Mouse (Mus musculus): Measurements from ENCODE around the gene 2410015M20Rik.
"Not testable (repeated sequence)": the region's sequence is repeated elsewhere in the genome, so short reads cannot be mapped to it uniquely, and the experiment has no call there.

2410015M20Rik gene

DNA sequence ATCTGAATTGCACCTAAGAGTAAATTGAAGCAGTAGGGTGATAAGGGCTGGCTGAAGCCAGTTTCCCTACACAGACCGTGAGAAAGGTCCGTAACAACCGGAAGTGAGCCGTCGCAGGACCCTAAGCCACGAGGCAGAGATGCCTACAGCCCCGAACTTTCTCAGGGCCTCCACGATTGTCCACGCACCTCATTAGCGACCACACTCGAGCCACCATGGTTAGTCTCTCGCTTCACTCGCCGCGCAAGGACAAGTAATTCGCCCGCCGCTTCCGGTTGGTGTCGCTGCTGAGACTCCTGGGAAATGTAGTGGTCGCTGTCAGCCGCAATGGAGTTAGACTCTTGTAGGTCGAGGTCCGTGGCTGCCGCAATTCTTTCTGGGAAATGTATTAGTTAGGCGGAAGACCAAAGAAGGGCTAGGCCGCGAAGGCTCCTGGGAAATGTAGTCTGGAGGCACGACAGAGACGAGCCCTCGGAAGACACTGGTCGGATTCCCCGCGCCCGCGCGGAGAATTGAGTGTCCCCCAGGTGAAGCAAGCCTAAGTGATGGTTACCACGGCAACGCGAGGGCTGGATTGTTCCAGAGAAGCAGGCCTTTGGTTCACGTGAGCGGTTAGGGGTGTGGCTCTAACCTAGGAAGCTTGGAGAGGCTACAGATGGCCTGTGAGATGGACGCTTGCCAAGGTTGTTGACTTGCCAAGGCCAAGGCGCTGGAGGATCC lies at the start of gene 2410015M20Rik:
TSS of gene 2410015M20Rik (minus strand) at position 320 of the 720 bp plus-strand sequence.
- peak; percentile 85 for ATAC-seq (ENCODE audit: insufficient number of reproducible peaks, low FRiP score, low TSS enrichment)

DNA sequence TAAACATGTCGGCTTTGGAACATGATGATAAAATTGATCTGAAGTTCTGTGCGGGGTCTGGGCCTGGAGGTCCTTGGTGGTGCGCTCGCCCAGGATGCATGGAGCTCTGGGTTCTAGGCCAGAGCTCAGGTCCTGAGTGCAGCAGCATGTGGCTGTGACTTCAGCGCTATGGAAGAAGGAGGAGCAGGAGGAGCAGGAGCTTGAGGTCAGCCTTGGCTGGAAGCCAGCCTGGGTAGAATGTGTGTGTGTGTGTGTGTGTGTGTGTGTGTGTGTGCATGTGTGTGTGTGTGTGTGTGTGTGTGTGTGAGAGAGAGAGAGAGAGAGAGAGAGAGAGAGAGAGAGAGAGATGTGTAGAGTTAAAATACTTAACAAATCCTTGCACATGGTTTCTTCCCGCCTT lies 46.6 kb upstream of the 2410015M20Rik start:
- no peak for ATAC-seq (ENCODE audit: insufficient number of reproducible peaks, low FRiP score, low TSS enrichment)

DNA sequence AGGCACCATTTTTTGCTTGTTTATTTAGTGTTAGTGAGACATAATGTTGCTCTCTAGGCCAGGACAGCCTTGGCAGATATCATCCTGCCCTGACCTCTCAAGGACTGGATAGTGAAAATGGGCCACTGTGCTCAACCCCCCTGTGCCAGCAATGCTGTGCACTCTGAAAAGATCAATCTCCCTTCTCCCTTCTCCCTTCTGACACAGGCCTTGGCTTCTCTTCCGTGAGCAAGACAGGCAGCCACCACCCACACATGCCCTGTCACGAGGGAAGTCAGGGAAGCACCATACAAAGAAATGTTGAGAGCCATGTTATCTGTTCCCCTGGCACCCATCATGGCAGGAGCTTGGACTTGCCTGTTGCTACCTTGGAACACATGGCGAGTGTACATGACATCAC lies 45.7 kb upstream of the 2410015M20Rik start:
- no peak for ATAC-seq (ENCODE audit: insufficient number of reproducible peaks, low FRiP score, low TSS enrichment)

DNA sequence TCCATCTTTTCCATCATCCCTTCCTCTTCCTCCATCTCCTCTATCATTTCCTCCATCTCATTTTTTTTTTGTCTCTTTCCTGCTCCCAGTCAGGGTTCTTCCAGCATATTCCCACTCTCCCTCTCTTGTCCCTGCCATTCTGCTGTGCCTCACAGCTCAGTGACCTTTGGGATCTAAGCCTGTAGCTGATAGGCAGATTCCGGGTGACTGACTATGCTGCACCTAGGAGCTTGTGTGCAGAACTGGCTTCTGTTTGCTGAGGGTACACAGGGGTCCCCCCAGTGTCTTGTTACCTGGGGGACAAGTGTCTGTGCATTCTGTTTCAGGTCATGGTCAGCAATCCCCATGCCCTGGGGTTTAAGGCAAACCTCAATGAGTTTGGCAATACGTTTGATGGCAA lies 45.2 kb upstream of the 2410015M20Rik start:
- no peak for ATAC-seq (ENCODE audit: insufficient number of reproducible peaks, low FRiP score, low TSS enrichment)

DNA sequence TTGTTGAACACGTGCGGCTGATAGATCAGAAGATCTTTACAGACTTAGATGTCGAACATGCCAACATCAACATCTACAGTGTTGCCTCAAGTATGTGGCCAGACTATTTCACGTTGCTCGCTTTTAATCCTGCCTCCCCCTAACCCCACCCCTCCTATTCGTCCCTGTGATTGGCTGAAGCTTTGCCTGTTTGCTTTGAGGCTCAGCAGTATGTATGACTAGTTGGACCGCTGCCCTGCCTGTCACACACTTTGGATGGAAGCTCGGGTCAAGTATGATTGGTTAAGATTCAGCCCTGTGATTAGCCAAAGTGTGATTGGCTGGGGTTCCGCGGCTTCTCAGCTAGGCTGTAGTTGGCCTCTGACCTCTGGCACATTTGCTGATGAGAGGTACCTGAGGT lies 42.2 kb upstream of the 2410015M20Rik start:
- ATAC-seq (ENCODE audit: insufficient number of reproducible peaks, low FRiP score, low TSS enrichment), result no peak

DNA sequence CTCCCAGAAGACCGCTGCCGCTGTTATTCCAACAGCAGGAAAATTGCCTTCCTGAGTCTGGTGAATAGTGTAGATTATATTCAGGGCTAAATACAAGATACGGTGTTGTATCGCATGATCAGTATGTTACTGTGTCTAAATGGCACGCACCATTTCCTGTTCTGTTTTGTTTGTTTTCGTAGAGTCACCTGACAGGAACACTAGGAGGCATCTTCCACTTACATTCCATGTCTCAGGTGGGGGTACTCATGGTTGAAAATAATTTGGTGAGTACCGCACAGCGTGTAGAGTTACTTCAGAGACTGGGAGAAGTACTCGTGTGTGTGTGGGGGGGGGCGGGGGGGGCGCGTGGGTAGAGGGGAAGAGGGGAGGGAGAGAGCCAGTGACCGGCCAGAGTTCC lies 38.0 kb upstream of the 2410015M20Rik start:
- no peak for ATAC-seq (ENCODE audit: insufficient number of reproducible peaks, low FRiP score, low TSS enrichment)

DNA sequence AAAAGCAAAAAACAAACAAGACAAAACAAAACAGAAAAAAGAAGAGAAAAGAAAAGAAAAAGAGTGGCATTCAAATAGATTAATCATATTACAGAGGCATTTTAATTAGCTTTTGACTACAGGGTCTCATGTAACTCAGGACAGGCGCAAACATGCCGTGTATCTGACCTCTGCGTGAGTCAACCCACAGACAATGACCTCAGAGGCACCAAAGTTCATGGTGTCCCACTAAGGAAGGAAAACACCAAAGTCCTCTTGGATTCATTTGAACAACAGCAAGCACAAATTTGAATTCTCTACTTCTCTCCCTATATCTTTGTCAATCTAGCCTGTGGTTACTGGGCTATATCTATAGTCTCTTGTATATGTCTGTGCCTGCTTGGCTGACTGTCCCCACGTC lies 33.7 kb upstream of the 2410015M20Rik start:
- no peak for ATAC-seq (ENCODE audit: insufficient number of reproducible peaks, low FRiP score, low TSS enrichment)

DNA sequence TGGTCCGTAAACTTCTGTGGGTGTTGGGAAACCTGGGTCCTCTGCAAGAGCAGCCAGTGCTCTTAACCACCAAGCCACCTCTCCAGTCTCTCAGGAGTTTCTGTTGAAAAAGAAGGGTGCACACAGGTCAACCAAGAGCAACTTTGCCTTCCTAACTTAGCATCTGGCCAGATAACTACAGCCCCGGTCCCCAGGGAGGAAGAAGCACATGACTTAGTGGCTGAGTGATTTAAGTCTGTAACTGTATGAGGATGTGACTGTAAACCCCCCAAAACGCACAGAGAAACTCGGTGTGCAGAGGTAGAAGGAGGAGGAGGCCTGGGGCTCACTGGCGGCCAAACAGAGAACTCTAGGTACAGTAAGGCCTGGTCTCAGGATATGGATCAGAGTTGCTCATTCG lies 24.5 kb upstream of the 2410015M20Rik start:
- ATAC-seq (ENCODE audit: insufficient number of reproducible peaks, low FRiP score, low TSS enrichment), result no peak

DNA sequence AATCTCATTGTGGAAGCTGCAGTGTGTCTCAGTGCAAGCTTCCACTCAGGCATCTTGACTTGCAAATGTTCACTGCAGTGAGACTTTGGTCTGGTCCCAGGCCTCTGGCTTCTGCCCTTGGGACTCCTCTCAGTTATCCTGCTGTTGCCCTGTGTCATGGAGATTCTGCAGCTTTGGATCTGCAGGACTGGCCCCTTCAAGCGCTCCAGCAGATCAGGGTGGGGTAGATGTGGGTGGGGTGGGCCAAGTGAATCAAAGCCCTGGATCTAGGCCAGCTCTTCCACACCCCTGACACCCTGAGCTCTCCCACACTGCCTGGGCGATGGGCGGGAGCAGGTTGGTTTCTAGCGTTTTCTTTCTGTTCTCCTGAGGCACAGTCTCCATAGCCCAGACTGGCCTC lies 22.2 kb upstream of the 2410015M20Rik start:
- ATAC-seq (ENCODE audit: insufficient number of reproducible peaks, low FRiP score, low TSS enrichment), result no peak

DNA sequence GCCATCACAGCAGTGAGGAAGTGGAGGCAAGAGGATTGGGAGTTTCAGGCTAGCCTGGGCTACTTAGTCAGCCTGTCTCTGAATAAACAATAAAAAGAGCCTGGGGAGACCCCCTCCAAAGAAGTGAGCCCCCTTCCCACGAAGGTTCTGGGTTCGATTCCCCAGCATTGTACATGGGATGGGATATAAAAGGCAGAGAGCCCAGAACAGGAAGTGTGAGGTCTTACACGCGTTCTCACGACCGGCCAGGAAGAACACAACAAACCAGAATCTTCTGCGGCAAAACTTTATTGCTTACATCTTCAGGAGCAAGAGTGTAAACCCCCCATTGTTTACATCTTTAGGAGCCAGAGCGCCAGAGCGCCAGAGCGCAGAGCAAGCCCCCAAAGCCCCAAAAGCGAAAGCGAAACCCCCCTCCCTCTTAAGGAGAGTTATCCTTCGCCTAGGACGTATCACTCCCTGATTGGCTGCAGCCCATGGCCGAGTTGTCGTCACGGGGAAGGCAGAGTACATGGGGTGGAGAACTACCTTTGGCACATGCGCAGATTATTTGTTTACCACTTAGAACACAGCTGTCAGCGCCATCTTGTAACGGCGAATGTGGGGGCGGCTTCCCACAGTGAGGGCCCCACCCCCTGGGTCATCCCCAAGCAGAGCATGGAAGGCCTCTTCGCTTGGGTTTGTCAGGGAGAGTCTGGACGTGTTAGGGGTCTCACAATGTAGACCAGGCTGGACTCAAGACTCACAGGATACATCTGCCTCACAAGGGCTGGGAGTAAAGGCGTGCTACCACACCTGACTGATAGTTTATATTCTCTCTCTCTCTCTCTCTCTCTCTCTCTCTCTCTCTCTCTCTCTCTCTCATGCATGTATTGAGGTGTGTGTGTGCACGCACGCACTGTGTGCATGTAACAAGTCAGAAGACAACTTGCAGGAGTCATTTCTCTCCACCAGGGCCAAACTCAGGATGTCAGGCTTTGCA lies 20.5 kb upstream of the 2410015M20Rik start:
- not testable (repeated sequence) for ATAC-seq (ENCODE audit: insufficient number of reproducible peaks, low FRiP score, low TSS enrichment)

DNA sequence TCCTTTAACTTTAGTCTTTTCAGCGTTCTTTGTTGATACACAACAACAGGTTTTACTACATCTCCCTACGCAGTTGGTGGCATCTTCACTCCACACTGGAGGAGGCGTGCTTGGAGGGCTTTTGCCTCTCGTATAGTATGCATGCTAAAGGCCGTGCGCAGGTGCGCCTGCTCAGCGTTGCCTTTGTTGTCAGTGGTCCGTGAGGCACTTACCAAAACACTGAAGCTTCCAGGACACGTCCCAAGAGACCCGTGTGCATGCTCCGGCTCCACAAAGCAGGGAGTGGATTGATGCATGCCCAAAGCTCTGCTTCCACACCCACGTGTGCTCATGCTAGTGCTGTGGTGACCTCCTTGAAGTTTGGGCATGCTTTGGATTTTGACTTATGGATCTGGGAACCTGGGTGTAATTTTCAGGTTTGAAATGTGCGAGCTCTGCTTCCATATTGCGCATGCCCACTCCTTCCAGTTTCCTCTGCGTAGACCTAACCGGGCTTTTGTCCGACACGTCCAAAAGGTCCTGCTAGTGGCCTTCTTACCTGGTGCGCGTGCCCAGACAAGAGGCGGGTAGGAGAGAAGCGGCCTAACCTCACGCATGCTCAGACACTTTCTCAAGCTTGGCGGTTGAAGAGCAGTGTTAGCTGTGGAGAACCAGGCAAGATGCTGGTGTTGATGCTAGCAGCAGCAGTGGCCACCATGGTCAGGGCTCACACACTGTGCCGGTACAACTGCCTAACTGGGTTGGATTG lies 18.1 kb upstream of the 2410015M20Rik start, which contains the start of gene Catsperd:
TSS of gene Catsperd (plus strand) at position 614 of the 748 bp plus-strand sequence.
- ATAC-seq (ENCODE audit: insufficient number of reproducible peaks, low FRiP score, low TSS enrichment), result no peak

DNA sequence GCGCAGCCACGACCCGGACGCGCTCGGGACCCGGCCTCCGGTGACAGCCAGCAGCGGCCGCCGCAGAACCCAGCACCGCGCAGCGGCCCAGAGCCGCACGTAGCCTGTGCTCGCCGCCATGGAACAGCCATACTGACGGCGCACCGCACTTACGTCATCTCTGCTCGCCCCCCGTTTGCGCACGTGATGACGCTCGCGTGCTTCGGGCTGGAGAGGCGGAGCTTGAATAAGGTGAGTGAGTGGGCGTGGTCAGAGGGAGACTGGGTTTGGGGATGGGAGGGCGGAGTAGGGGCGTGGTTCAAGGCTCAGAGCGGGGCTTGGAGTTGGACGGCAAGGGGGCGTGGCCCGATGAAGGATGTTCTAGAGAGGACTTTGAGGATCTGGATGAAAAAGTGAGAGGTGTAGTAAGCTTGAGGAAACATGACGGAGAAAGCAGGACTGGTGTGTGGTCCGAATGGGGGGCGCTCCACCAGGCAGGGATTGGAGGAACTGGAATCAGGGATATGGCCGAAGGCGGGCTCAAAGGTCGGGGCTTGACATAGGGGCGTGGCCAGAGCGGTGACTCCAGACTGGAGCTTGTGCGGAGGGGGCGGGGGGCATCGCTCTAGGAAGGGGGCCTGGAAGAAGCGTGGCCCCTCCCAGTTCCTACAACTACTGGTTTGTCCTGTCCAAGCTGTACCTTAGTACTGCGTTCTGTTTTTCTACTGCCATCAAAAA lies 17.3 kb upstream of the 2410015M20Rik start, which contains the start of gene Lonp1:
TSS of gene Lonp1 (minus strand) at position 134 of the 717 bp plus-strand sequence.
- ATAC-seq (ENCODE audit: insufficient number of reproducible peaks, low FRiP score, low TSS enrichment), result peak; percentile 83

DNA sequence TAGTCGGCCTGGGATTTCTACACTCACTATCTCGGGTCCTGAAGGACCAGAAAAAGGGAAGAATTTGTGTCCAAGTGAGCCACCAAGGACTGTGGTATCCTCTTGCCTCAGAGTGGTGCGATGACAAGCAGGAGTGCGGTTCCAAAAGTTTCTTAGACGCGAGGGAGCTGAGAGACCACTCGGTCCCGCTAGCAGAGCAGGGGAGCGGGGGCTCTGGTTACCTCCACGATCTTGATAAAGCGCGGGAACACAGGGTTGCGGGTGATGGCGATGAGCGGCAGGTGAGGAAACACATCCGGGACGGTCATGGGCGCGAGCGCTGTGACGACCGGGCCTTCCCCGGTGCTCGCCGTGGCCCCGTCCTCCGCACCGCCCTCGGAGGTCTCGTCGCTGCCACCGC lies 16.7 kb upstream of the 2410015M20Rik start:
- ATAC-seq (ENCODE audit: insufficient number of reproducible peaks, low FRiP score, low TSS enrichment), result 0 out of 2 replicates have a peak, but pooled peaks have one; percentile 3

DNA sequence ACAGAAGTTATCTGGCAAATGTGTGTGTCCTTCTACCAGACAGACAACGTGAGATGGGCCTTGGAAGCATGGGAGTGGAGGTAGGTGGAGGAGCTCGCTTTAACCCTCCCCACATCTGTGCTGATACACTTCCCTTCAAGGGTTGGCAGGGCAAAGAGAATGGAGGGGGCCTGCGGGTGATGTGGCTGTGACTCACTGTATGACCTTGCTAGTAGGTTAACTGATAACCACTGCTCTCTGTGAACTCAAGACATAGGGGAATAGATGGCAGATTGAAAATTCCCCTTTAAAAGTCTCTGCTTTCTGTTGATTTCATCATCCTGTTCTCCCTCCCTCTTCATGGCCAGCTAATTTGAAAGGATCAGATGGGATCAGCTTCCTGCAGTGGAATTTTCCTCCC lies 15.9 kb upstream of the 2410015M20Rik start:
- ATAC-seq (ENCODE audit: insufficient number of reproducible peaks, low FRiP score, low TSS enrichment), result no peak

DNA sequence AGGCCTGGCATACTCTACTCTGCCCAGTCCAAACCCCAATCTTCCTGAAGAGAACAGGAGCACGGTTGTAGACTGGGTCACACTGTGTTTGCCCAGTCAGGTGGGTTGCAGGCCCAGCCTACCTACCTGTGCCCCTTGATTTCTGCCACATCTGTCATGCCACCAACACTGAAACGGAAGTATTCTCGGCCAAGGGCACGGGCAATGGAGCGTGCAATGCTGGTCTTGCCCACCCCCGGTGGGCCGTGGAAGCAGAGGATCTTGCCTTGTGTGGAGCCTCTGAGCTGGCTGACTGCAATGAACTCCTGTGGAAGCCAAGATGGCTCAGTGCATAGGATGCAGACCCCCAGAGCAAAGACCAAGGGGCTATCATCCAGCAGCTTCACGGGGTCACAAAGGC lies 8.1 kb upstream of the 2410015M20Rik start:
- no peak for ATAC-seq (ENCODE audit: insufficient number of reproducible peaks, low FRiP score, low TSS enrichment)

DNA sequence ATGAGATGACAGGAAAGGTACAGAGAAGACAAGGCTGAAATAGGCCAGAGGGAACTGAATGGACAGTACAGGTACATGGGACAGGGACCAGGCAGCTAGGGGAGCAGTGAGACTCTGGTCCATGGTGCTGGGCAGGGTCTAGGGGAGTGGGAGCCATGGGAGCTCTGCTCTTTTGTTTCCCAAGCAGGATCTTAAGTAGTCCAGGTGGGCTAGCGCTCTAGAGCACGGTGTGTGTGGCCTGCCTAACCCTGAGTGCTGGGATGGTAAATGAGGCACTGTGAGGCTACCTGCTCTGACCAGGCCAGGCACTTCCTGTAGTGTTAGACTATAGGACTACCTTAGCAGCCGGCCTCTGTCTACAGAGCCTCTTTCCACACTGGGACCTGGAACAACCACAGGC lies 7.2 kb upstream of the 2410015M20Rik start:
- ATAC-seq (ENCODE audit: insufficient number of reproducible peaks, low FRiP score, low TSS enrichment), result no peak

DNA sequence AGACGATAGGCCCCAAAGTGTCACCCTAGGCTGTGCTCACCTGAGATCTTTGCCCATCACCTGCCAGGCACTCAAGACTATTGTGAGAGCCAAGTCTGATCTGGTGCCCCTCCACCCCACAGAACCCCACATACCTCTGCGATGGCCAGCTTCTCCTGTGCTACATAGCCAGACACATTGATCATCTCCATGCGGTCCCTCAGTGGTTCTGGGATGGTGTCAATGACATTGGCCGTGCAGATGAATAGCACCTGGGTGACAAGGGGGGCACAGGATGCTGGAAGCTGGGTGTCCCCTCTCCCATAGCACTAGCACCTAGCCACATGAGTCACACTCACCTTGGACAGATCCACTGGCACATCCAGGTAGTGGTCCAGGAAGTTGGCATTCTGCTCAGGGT lies 6.2 kb upstream of the 2410015M20Rik start:
- no peak for ATAC-seq (ENCODE audit: insufficient number of reproducible peaks, low FRiP score, low TSS enrichment)

DNA sequence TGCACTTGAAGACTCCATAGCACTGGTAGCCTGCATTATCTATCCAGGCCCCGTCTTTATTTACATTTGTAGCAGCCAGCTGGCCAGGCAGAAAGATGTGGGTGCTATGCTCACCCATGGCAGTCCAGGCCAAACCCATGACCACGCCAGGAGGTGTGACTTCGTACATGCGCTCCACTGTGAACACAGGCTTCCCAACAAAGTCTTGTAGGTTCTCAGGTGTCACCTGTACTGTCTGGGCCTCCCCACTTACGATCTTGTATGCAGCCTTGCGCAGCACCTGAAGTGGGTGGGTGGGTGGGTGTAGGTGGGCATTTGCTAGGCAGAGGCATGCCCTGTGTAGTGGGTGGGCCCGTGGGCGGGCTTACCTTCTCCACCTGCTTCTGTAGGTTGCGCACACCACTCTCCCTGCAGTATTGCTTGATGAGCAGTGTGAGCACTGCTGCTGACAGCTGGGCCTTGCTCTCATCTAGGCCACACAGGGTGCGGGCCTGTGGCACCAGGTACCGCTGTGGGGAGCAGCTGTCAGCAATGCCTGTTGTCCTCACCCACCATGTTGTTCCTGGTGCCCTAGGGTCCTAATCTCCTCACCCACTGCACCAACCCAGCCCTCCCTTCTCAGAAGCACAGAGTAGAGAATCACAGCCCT lies 5.7 kb upstream of the 2410015M20Rik start:
- no peak for ATAC-seq (ENCODE audit: insufficient number of reproducible peaks, low FRiP score, low TSS enrichment)

DNA sequence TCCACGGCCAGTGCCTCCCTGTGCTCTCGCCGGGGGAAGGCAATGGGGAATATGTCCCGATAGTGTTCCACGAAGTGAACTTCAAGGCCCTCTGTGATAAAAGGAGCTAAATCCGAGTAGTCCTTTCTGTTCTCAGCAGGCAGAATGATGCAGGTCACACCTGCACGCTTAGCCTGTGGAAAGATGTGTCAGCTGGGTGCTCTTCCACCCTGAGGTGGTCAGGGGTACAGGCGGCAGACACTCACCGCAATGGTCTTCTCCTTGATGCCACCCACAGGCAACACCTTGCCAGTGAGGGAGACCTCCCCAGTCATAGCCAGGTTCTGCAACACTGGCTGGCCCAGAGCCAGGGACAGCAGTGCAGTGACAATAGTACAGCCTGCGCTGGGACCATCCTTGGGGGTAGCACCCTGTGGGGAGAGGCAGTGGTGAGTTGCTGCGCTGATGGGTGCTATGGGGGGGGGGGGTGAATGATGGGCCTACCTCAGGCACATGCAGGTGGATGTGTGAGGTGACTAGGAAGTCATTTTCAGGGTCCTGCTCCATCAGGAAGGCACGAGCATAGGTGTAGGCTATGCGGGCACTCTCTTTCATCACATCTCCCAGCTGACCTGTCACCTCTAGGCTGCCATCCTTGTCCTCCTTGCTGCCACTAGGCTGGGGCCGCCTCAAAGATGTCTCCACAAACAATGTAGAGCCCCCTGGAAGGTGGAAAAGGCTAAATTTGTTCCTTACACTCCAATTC lies 5.0 kb upstream of the 2410015M20Rik start:
- no peak for ATAC-seq (ENCODE audit: insufficient number of reproducible peaks, low FRiP score, low TSS enrichment)
